Mouse (Mus musculus) embryonic facial prominence, embryonic 13.5 days (tissue): ENCODE data around the gene Nagpa. TPM values are rescaled to one million over a fixed set of nuclear protein-coding genes. Genes with fewer than 3 reads are reported as not detected.

ENCODE experiments used
- ATAC-seq: fragments of 200-750 bp; cut with Nextera tagmentation; 2 replicates; pipeline ENCODE4 v1.8.0; 2017; ENCODE audit warnings: low read depth; ENCODE audit not compliant: insufficient number of reproducible peaks, insufficient read depth, low FRiP score, low TSS enrichment
- H3K27ac ChIP-seq: fragments of 300-500 bp; sonication (generic); 2 replicates; pipeline ENCODE4 v1.5.1; 2015; ENCODE audit warnings: moderate library complexity, mild to moderate bottlenecking, inconsistent platforms
- H3K27me3 ChIP-seq: fragments of 300-500 bp; sonication (generic); 2 replicates; pipeline ENCODE4 v1.6.1; 2015; ENCODE audit warnings: mild to moderate bottlenecking, inconsistent platforms
- H3K36me3 ChIP-seq: fragments of 300-500 bp; sonication (generic); 2 replicates; pipeline ENCODE4 v1.6.1; 2015; ENCODE audit warnings: mild to moderate bottlenecking, inconsistent platforms
- H3K4me1 ChIP-seq: fragments of 300-500 bp; sonication (generic); 2 replicates; pipeline ENCODE4 v1.6.1; 2015; ENCODE audit warnings: inconsistent platforms
- H3K4me2 ChIP-seq: fragments of 300-500 bp; sonication (generic); 2 replicates; pipeline ENCODE4 v1.6.1; 2015; ENCODE audit warnings: moderate library complexity, mild to moderate bottlenecking, inconsistent platforms
- H3K4me3 ChIP-seq: fragments of 300-500 bp; sonication (generic); 2 replicates; pipeline ENCODE4 v1.5.1; 2015; ENCODE audit warnings: mild to moderate bottlenecking, inconsistent platforms
- H3K9ac ChIP-seq: fragments of 300-500 bp; sonication (generic); 2 replicates; pipeline ENCODE4 v1.6.1; 2015; ENCODE audit warnings: mild to moderate bottlenecking, inconsistent platforms
- H3K9me3 ChIP-seq: fragments of 300-500 bp; sonication (generic); 2 replicates; pipeline ENCODE4 v1.6.1; 2016; ENCODE audit warnings: inconsistent platforms
- WGBS: fragments of 180-500 bp; shearing (Covaris S2); methylation state at CpG from one replicate; pipeline ENCODE4 v1.1.7; 2015; ENCODE audit warnings: mixed read lengths; 5-methylcytosine and 5-hydroxymethylcytosine counted together
- polyA plus RNA-seq: library from polyadenylated mRNA; unstranded; fragments of >200 nt; fragmentation: Nextera tagmentation; extraction: Ambion mirVana; gene quantifications from 2 replicates; pipeline ENCODE4 v1.2.1, GENCODE M21; 2015

The Nagpa gene
- polyA plus RNA-seq, 1 experiment from 2014 or later, result 16.7 TPM

DNA sequence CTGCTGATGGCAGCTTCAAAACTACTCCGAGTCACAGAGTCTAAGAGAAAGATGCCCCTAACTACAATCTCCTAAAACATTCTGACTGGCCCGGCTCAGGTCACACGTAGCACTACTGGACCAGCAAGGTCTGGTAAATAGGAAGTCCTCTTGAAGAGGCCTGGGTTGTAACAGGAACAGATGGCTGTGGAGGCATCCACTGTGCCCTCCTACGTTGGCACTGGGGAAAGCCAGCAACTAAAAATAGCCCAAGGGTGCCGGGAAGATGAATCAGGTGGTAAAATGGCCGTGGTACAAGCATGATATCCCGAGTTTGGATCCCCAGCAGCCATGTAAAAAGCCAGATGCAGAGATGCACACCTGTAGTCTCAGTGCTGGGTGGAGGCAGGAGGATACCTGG is 17.6 kb downstream of the Nagpa start:
- no peak overlapping the region for H3K9ac ChIP-seq
- H3K4me3 ChIP-seq, result no peak overlapping the region
- no peaks in the 10 kb centered on the region for H3K9me3 ChIP-seq
- H3K4me1 ChIP-seq, result no peaks in the 10 kb centered on the region
- H3K36me3 ChIP-seq, result no peaks in the 10 kb centered on the region
- H3K27ac ChIP-seq, result no peak overlapping the region
- ATAC-seq, result no peak
- WGBS, result 73% methylated on average over 7 of the region's 7 CpGs
- H3K27me3 ChIP-seq, result no peaks in the 10 kb centered on the region
- H3K4me2 ChIP-seq, result no peak overlapping the region

- no peak overlapping the region for H3K27ac ChIP-seq
- no peak overlapping the region for H3K4me3 ChIP-seq
- no peaks in the 10 kb centered on the region for H3K9me3 ChIP-seq
- H3K36me3 ChIP-seq, result no peaks in the 10 kb centered on the region
- no peak overlapping the region for H3K4me2 ChIP-seq
- WGBS, result 66% methylated on average over 7 of the region's 7 CpGs
- H3K9ac ChIP-seq, result no peak overlapping the region
- no peak for ATAC-seq
- H3K4me1 ChIP-seq, result no peaks in the 10 kb centered on the region
- H3K27me3 ChIP-seq, result no peaks in the 10 kb centered on the region
Observed at GRCm38 (mm10) chr16:5185691-5186090, 18.1 kb downstream of the Nagpa start.

DNA sequence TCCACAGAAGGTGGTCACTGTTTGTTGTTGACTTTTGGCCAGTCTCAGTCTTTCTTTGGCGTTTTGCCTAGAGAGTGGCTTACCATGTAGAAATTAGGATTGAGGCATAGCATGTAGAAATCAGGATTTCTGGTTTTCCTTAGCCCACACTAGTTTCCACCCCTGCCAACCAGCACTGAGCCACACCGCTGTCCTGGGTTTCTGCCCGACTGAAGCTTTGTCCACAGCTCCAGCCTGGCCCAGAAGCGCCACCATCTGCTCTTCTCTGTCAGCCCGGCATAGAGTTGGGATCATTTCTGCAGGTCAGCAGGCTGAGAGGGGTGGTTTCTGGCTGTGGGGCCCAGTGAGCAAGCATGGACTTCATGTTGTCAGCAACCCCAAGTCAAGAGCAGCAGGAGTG is 18.9 kb downstream of the Nagpa start:
- Histone ChIP-seq H3K36me3 (no peaks in the 10 kb centered on the region), H3K9me3 (no peaks in the 10 kb centered on the region), H3K9ac (no peak overlapping the region), H3K4me2 (no peak overlapping the region), H3K4me1 (no peaks in the 10 kb centered on the region), H3K27me3 (no peaks in the 10 kb centered on the region), H3K4me3 (no peak overlapping the region), H3K27ac (no peak overlapping the region)
- ATAC-seq, result no peak
- 81% methylated on average over 5 of the region's 5 CpGs for WGBS

GRCm38 (mm10) chr16:5184101-5184500 is 19.7 kb downstream of the Nagpa start:
- H3K4me2 ChIP-seq, result no peak overlapping the region
- no peaks in the 10 kb centered on the region for H3K4me1 ChIP-seq
- no peaks in the 10 kb centered on the region for H3K9me3 ChIP-seq
- no peak for ATAC-seq
- no peak overlapping the region for H3K27ac ChIP-seq
- H3K36me3 ChIP-seq, result no peaks in the 10 kb centered on the region
- WGBS, result 54% methylated on average over 8 of the region's 8 CpGs
- no peaks in the 10 kb centered on the region for H3K27me3 ChIP-seq
- H3K4me3 ChIP-seq, result no peak overlapping the region
- H3K9ac ChIP-seq, result no peak overlapping the region

DNA sequence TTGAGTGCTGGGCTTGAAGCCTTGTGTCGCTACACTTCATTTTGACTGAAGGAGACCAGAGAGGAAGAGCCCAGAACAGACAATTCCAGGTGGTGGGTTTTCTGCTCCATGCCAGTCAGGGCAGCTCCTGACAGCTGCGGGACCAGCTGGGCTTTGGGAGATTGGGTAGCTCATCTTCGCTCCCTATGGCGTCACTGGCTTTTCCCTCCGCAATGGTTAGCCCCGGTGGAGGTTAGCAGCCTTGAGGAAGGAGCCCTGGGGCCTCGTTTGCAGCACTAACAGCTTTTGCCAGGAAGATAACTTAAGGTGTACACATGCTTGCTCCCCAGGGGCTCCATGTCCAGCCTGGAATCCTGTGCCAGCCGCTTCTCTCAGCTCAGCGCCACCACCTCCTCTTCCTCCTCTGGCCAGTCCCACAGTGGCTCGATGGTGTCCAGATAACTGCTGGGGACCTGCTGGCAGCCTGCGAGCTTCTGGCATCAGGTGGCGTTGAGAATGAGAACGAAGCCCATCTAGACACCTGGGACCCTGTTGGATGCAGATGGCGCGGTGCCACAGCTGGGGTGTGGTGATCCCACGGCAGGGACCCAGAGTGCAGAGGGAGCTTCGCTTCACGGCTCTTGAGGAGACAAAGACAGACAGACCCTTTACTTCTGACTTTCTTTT is 20.4 kb downstream of the Nagpa start:
- H3K4me2 ChIP-seq, result no peak overlapping the region

DNA sequence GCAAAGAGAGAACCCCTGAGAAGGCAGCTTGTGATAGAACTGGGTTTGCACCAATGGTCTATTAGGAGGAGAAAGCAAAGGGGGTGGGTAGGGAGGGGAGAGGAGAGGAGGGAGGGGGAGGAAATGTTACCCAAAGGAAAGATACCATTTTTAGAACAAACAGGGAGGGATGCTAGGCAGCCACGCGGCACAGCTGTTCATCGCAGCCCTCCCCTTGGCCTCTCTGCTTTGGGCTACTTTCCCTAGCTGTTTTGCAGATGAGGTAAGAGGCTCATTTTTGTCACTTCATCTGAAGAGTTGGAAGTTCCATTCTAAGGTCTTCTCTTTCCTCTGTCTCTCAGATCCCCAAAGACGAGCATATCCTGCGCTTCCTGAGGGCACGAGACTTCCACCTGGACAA is 31.2 kb downstream of the Nagpa start:
- no peaks in the 10 kb centered on the region for H3K36me3 ChIP-seq
- 94% methylated on average over 6 of the region's 6 CpGs for WGBS
- H3K4me2 ChIP-seq, result no peak overlapping the region
- H3K9ac ChIP-seq, result no peak overlapping the region
- H3K27me3 ChIP-seq, result no peaks in the 10 kb centered on the region
- H3K9me3 ChIP-seq, result no peaks in the 10 kb centered on the region
- H3K4me1 ChIP-seq, result no peaks in the 10 kb centered on the region
- ATAC-seq, result no peak
- H3K4me3 ChIP-seq, result no peak overlapping the region
- H3K27ac ChIP-seq, result no peak overlapping the region

More for the DNA sequence above, 20.4 kb downstream of the Nagpa start:
- no peaks in the 10 kb centered on the region for H3K27me3 ChIP-seq
- no peak overlapping the region for H3K27ac ChIP-seq
- no peaks in the 10 kb centered on the region for H3K36me3 ChIP-seq
- ATAC-seq, result no peak
- H3K9ac ChIP-seq, result no peak overlapping the region
- no peaks in the 10 kb centered on the region for H3K4me1 ChIP-seq
- H3K4me3 ChIP-seq, result no peak overlapping the region
- no peaks in the 10 kb centered on the region for H3K9me3 ChIP-seq
- WGBS, result 83% methylated on average over 18 of the region's 18 CpGs

DNA sequence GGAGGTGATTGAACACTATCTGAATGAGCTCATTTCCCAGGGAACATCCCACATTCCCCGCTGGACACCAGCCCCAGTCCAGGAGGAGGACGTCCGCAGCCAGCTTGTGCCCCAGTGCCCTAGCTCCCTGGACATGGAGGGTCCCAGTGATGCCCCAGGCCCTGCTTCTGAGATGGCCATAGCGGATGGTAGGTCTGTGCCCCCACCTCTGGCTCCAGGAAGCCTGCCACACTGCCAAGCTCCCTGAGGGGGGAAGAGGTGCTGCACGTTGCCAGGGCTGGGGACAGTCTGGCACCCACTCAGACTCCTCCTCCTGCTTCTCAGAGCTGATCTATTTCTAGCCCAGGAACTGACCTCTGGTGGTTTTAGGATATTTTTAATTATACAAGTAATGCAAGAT is 35.0 kb downstream of the Nagpa start:
- Histone ChIP-seq H3K36me3 (no peaks in the 10 kb centered on the region), H3K4me2 (no peak overlapping the region)

DNA sequence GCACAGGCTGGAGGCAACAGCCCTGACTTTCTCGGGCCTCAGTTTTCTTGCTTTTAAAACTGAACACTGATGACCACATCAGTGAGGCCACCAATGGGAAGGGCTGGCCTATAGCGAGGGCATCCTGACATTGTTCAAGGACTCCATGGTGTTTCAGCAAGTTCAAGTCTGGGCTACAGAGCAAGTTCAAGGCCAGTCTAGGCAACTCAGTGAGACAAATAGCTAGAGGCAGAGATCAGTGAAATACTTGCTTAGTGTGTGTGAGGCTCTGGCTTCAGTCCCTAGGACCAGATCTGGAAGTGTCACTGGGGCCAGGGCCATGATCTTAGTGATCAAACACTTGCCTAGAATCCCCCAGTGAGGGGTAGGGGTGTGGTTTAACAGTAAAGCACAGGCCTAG is 35.8 kb downstream of the Nagpa start:
- 76% methylated on average over 2 of the region's 2 CpGs for WGBS
- no peaks in the 10 kb centered on the region for H3K4me1 ChIP-seq

More for the DNA sequence above, 35.0 kb downstream of the Nagpa start:
- no peak overlapping the region for H3K27ac ChIP-seq
- no peak for ATAC-seq
- no peaks in the 10 kb centered on the region for H3K4me1 ChIP-seq
- H3K27me3 ChIP-seq, result no peaks in the 10 kb centered on the region
- H3K4me3 ChIP-seq, result no peak overlapping the region
- no peak overlapping the region for H3K9ac ChIP-seq
- no peaks in the 10 kb centered on the region for H3K9me3 ChIP-seq
- WGBS, result 72% methylated on average over 5 of the region's 5 CpGs

DNA sequence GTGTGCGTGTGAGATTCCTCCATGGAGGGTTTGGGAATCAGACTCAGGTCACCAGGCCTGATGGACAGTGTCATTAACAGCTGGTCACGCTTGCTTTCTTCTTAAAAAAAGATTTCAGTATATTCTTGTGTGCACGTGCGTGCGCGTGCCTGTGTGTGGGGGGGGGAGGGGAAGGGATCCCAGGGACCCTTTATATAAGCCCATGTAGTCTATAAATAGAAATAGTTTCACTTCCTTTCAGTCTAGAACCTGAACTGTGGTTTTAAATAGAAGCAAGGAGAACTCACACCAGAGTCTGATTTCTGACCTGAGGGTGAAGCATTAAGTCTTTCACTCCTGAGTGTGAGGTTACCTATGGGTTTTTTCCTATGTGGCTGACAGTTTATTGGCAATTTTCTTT is 39.5 kb downstream of the Nagpa start:
- no peaks in the 10 kb centered on the region for H3K9me3 ChIP-seq
- no peak for ATAC-seq
- no peak overlapping the region for H3K4me3 ChIP-seq
- no peak overlapping the region for H3K4me2 ChIP-seq
- 77% methylated on average over 6 of the region's 6 CpGs for WGBS
- H3K27ac ChIP-seq, result no peak overlapping the region
- H3K27me3 ChIP-seq, result no peaks in the 10 kb centered on the region
- no peaks in the 10 kb centered on the region for H3K4me1 ChIP-seq
- H3K36me3 ChIP-seq, result no peaks in the 10 kb centered on the region
- H3K9ac ChIP-seq, result no peak overlapping the region

More for the DNA sequence above, 35.8 kb downstream of the Nagpa start:
- Histone ChIP-seq H3K4me2 (no peak overlapping the region), H3K9me3 (no peaks in the 10 kb centered on the region), H3K27me3 (no peaks in the 10 kb centered on the region), H3K9ac (no peak overlapping the region), H3K4me3 (no peak overlapping the region), H3K27ac (no peak overlapping the region), H3K36me3 (no peaks in the 10 kb centered on the region)
- ATAC-seq, result no peak

DNA sequence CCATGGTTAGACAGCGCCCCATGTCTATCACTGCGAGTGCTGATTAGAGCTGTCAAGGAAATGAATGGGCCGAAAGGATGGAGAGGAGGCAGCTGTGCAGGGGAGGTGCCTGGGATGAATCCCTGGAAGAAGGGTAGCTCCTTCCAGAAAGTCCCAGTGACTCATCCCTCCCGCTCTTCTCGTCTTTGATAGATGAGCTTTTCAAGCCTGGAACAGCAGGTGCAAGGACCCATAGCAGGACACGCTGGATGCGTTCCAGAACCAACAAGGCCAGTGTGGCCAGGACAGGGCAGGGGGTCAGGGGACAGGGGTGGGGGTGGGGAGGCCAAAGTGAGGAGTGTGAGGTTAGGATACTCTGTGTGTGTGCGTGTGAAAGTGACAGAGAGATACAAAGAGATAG is 44.6 kb downstream of the Nagpa start:
- no peak for ATAC-seq
- Histone ChIP-seq H3K36me3 (no peaks in the 10 kb centered on the region), H3K4me2 (no peak overlapping the region), H3K4me3 (no peak overlapping the region), H3K4me1 (no peaks in the 10 kb centered on the region), H3K27ac (no peak overlapping the region), H3K9ac (no peak overlapping the region), H3K27me3 (no peaks in the 10 kb centered on the region), H3K9me3 (no peaks in the 10 kb centered on the region)
- 87% methylated on average over 8 of the region's 8 CpGs for WGBS

- 71% methylated on average over 3 of the region's 3 CpGs for WGBS
- no peak for ATAC-seq
Observed at GRCm38 (mm10) chr16:5157113-5157512, 46.7 kb downstream of the Nagpa start.

GRCm38 (mm10) chr16:5156495-5156894 is 47.3 kb downstream of the Nagpa start:
- Histone ChIP-seq H3K4me2 (no peak overlapping the region), H3K4me3 (no peak overlapping the region), H3K36me3 (no peaks in the 10 kb centered on the region), H3K27ac (no peak overlapping the region), H3K9me3 (no peaks in the 10 kb centered on the region), H3K9ac (no peak overlapping the region), H3K4me1 (no peaks in the 10 kb centered on the region), H3K27me3 (no peaks in the 10 kb centered on the region)
- ATAC-seq, result no peak
- 26% methylated on average over 2 of the region's 2 CpGs for WGBS

More at GRCm38 (mm10) chr16:5157113-5157512, 46.7 kb downstream of the Nagpa start:
- Histone ChIP-seq H3K9me3 (no peaks in the 10 kb centered on the region), H3K4me1 (no peaks in the 10 kb centered on the region), H3K4me2 (no peak overlapping the region), H3K27ac (no peak overlapping the region), H3K4me3 (no peak overlapping the region), H3K36me3 (no peaks in the 10 kb centered on the region), H3K27me3 (no peaks in the 10 kb centered on the region), H3K9ac (no peak overlapping the region)
